Mouse (Mus musculus): ENCODE results near the gene Slc38a1. TPM values are rescaled to one million over a fixed set of nuclear protein-coding genes. Genes with fewer than 3 reads are reported as not detected.

Gene Slc38a1
- polyA plus RNA-seq, 1 experiment from 2014 or later = 150 TPM

DNA sequence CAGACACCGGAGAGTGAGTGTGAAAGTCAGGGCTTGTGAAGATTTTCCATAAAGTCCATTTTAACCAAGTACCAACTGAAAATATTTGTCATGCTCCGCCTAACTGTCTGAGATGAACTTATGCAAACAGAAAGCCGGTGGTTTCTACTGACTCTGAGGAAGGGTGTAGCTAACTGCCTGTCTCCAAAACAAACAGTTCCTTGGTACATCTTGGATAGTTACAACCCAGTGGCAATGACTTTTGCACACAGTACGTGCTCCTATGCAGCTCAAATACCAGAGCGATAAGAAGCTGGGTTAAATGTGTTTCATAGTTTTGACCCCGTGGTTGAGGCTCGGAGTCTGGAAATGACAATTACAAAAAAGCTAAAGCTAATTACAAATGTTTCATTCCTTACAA is 34.0 kb downstream of the Slc38a1 start:
- no peak overlapping the region for H3K27ac ChIP-seq (replicated peaks; ENCODE audit: low read depth, low read length)
- H3K9ac ChIP-seq (replicated peaks; ENCODE audit: low read length) = no peak overlapping the region
- H3K9me3 ChIP-seq (ENCODE audit: control insufficient read depth, low read length) = no peaks in the 10 kb centered on the region
- H3K4me2 ChIP-seq (ENCODE audit: low read length) = no peak overlapping the region
- no peaks in the 10 kb centered on the region for H3K27me3 ChIP-seq (ENCODE audit: control insufficient read depth, insufficient read depth, low read length)
- WGBS = 93% methylated on average over 7 of the region's 7 CpGs
- H3K36me3 ChIP-seq (ENCODE audit: control insufficient read depth, insufficient read depth, low read length) = peaks cover 78% of the 10 kb centered on the region
- H3K4me3 ChIP-seq (replicated peaks; ENCODE audit: low read depth, low read length) = no peak overlapping the region
- DNase-seq = no peak
- no peak for ATAC-seq (ENCODE audit: low FRiP score, low TSS enrichment)
- H3K4me1 ChIP-seq (ENCODE audit: control insufficient read depth, insufficient read depth, low read length) = no peaks in the 10 kb centered on the region

DNA sequence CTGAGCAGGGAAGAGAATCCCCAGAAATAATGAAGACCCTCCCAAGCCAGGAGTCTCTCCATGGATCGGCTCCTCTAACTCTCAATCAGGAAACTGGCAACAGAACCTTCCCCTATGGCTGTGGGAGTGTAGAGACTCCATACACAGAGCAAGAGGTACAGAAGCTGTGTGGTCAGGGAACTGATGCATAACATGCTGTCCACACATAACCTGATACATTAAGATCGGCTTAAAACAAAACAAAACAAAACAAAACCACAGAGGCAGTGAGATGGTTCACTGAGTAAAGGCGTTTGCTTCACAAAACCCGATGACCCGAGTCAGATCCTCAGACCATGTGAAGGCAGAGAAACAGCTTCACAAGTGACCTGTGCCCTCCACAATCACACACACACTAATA is 35.3 kb downstream of the Slc38a1 start:
- Histone ChIP-seq H3K36me3 (ENCODE audit: control insufficient read depth, insufficient read depth, low read length) (peaks cover 70% of the 10 kb centered on the region), H3K4me2 (ENCODE audit: low read length) (no peak overlapping the region), H3K4me1 (ENCODE audit: control insufficient read depth, insufficient read depth, low read length) (no peaks in the 10 kb centered on the region), H3K27ac (replicated peaks; ENCODE audit: low read depth, low read length) (no peak overlapping the region), H3K9ac (replicated peaks; ENCODE audit: low read length) (no peak overlapping the region), H3K9me3 (ENCODE audit: control insufficient read depth, low read length) (no peaks in the 10 kb centered on the region), H3K4me3 (replicated peaks; ENCODE audit: low read depth, low read length) (no peak overlapping the region), H3K27me3 (ENCODE audit: control insufficient read depth, insufficient read depth, low read length) (no peaks in the 10 kb centered on the region)
- no peak for ATAC-seq (ENCODE audit: low FRiP score, low TSS enrichment)
- WGBS = 78% methylated on average over 5 of the region's 5 CpGs
- DNase-seq = no peak

DNA sequence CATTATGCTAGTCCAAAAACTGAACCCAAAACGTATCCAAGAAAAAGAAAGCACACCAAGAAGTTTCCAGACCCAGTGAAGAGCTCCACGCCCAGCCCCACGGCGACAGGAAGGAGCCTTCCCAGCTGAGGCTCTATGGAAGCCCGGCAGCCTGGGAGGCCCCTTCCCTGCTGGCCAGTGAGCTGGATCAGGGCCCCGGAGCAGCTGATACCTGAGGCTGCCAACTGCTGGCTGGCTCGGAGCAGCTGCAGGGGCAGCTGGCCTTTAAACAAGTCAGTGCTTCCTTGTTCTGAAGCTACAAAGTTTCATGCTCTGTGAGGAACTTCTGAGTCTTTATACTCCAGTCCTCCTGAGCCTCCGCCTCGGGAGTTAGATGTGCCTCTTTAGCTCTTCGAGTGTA is 38.4 kb downstream of the Slc38a1 start:
- Histone ChIP-seq H3K4me2 (ENCODE audit: low read length) (no peak overlapping the region), H3K4me1 (ENCODE audit: control insufficient read depth, insufficient read depth, low read length) (peaks cover 3% of the 10 kb centered on the region; the same call in 1 of the 2 replicates), H3K27me3 (ENCODE audit: control insufficient read depth, insufficient read depth, low read length) (no peaks in the 10 kb centered on the region), H3K9me3 (ENCODE audit: control insufficient read depth, low read length) (no peaks in the 10 kb centered on the region), H3K9ac (replicated peaks; ENCODE audit: low read length) (no peak overlapping the region), H3K27ac (replicated peaks; ENCODE audit: low read depth, low read length) (no peak overlapping the region), H3K36me3 (ENCODE audit: control insufficient read depth, insufficient read depth, low read length) (peaks cover 53% of the 10 kb centered on the region), H3K4me3 (replicated peaks; ENCODE audit: low read depth, low read length) (no peak overlapping the region)
- ATAC-seq (ENCODE audit: low FRiP score, low TSS enrichment) (no peak), DNase-seq (peak; percentile 49)
- 60% methylated on average over 10 of the region's 10 CpGs for WGBS

GRCm38 (mm10) chr15:96602043-96602442 is 40.7 kb downstream of the Slc38a1 start:
- peaks cover 13% of the 10 kb centered on the region; the same call in 1 of the 2 replicates for H3K4me1 ChIP-seq (ENCODE audit: control insufficient read depth, insufficient read depth, low read length)
- no peak overlapping the region for H3K4me3 ChIP-seq (replicated peaks; ENCODE audit: low read depth, low read length)
- H3K4me2 ChIP-seq (ENCODE audit: low read length) = no peak overlapping the region
- H3K27ac ChIP-seq (replicated peaks; ENCODE audit: low read depth, low read length) = no peak overlapping the region
- no peaks in the 10 kb centered on the region for H3K9me3 ChIP-seq (ENCODE audit: control insufficient read depth, low read length)
- H3K36me3 ChIP-seq (ENCODE audit: control insufficient read depth, insufficient read depth, low read length) = peaks cover 35% of the 10 kb centered on the region
- no peak for ATAC-seq (ENCODE audit: low FRiP score, low TSS enrichment)
- peak; percentile 29 for DNase-seq
- 72% methylated on average over 16 of the region's 16 CpGs for WGBS
- no peaks in the 10 kb centered on the region for H3K27me3 ChIP-seq (ENCODE audit: control insufficient read depth, insufficient read depth, low read length)
- H3K9ac ChIP-seq (replicated peaks; ENCODE audit: low read length) = no peak overlapping the region

GRCm38 (mm10) chr15:96599852-96600781 is 42.6 kb downstream of the Slc38a1 start:
- DNase-seq (peak; percentile 61), ATAC-seq (ENCODE audit: low FRiP score, low TSS enrichment) (no peak)
- 75% methylated on average over 21 of the region's 21 CpGs for WGBS
- Histone ChIP-seq H3K9me3 (ENCODE audit: control insufficient read depth, low read length) (no peaks in the 10 kb centered on the region), H3K27me3 (ENCODE audit: control insufficient read depth, insufficient read depth, low read length) (no peaks in the 10 kb centered on the region), H3K9ac (replicated peaks; ENCODE audit: low read length) (no peak overlapping the region), H3K4me3 (replicated peaks; ENCODE audit: low read depth, low read length) (no peak overlapping the region), H3K36me3 (ENCODE audit: control insufficient read depth, insufficient read depth, low read length) (peaks cover 26% of the 10 kb centered on the region), H3K27ac (replicated peaks; ENCODE audit: low read depth, low read length) (no peak overlapping the region), H3K4me1 (ENCODE audit: control insufficient read depth, insufficient read depth, low read length) (peaks cover 13% of the 10 kb centered on the region; the same call in 1 of the 2 replicates), H3K4me2 (ENCODE audit: low read length) (no peak overlapping the region)

DNA sequence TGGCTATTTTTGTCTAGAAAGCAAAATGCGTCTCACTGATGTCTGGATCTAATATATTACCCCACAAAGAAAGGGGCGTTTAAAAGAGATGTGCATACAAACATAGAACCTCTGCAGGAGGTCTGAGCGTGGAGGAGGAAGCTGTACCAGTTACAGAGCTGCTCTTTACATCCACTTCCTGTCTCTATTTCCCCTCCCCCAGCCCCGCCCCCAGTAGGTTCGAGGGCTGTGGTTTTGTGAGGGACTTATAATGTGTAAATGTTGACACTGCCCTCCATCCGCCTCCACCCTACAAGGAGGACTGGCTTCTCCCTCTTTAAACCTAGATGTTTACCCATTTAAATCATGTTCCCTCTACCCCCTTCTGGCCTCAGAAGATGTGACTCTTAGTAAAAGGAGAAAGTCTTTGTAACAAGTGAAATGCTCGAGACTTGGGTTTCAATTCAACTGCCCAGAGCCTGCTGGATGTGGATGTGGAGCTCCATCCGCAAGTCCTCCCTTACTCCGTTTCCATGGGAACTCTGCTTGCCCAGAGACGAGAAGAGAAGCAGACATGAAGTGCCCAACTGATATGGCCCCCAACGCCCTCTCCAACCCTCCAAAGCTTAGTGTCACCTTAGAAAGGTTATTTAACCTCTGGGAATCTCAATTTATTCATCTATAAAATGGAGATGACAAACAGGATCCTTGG is 43.7 kb downstream of the Slc38a1 start:
- Histone ChIP-seq H3K36me3 (ENCODE audit: control insufficient read depth, insufficient read depth, low read length) (peaks cover 27% of the 10 kb centered on the region), H3K27ac (replicated peaks; ENCODE audit: low read depth, low read length) (no peak overlapping the region), H3K27me3 (ENCODE audit: control insufficient read depth, insufficient read depth, low read length) (no peaks in the 10 kb centered on the region), H3K9ac (replicated peaks; ENCODE audit: low read length) (no peak overlapping the region), H3K4me2 (ENCODE audit: low read length) (no peak overlapping the region), H3K9me3 (ENCODE audit: control insufficient read depth, low read length) (no peaks in the 10 kb centered on the region), H3K4me1 (ENCODE audit: control insufficient read depth, insufficient read depth, low read length) (peaks cover 13% of the 10 kb centered on the region; the same call in 1 of the 2 replicates), H3K4me3 (replicated peaks; ENCODE audit: low read depth, low read length) (no peak overlapping the region)
- 71% methylated on average over 11 of the region's 11 CpGs for WGBS
- no peak for ATAC-seq (ENCODE audit: low FRiP score, low TSS enrichment)
- no peak for DNase-seq

DNA sequence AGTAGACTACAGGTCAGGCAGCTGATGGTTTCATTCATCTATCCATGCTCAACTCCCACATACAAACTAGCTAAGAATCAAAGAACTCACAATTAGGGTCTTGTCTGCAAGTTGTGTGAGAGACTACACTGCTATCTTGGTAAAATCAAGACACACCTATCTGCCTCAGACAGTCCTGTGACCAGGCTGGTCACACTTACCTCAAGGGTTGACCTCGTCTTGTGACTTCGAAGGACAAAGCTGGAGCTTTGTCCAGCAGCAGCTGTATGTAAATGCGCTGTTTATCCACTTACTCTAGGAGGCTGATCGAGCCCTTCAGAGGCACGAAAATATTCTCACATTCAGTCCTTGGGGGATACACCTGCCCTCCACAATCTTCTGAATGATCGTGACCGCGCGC is 45.6 kb downstream of the Slc38a1 start:
- no peak overlapping the region for H3K4me2 ChIP-seq (ENCODE audit: low read length)

GRCm38 (mm10) chr15:96594316-96594715 is 48.4 kb downstream of the Slc38a1 start:
- H3K27ac ChIP-seq (replicated peaks; ENCODE audit: low read depth, low read length) = no peak overlapping the region
- no peak for DNase-seq
- H3K36me3 ChIP-seq (ENCODE audit: control insufficient read depth, insufficient read depth, low read length) = peaks cover 37% of the 10 kb centered on the region
- H3K27me3 ChIP-seq (ENCODE audit: control insufficient read depth, insufficient read depth, low read length) = no peaks in the 10 kb centered on the region
- peaks cover 14% of the 10 kb centered on the region for H3K4me1 ChIP-seq (ENCODE audit: control insufficient read depth, insufficient read depth, low read length)
- H3K4me3 ChIP-seq (replicated peaks; ENCODE audit: low read depth, low read length) = no peak overlapping the region
- no peak for ATAC-seq (ENCODE audit: low FRiP score, low TSS enrichment)
- WGBS = 95% methylated on average over 7 of the region's 7 CpGs
- no peak overlapping the region for H3K4me2 ChIP-seq (ENCODE audit: low read length)
- no peak overlapping the region for H3K9ac ChIP-seq (replicated peaks; ENCODE audit: low read length)
- no peaks in the 10 kb centered on the region for H3K9me3 ChIP-seq (ENCODE audit: control insufficient read depth, low read length)

More for the DNA sequence above, 45.6 kb downstream of the Slc38a1 start:
- Histone ChIP-seq H3K27me3 (ENCODE audit: control insufficient read depth, insufficient read depth, low read length) (no peaks in the 10 kb centered on the region), H3K27ac (replicated peaks; ENCODE audit: low read depth, low read length) (no peak overlapping the region), H3K4me3 (replicated peaks; ENCODE audit: low read depth, low read length) (no peak overlapping the region), H3K9me3 (ENCODE audit: control insufficient read depth, low read length) (no peaks in the 10 kb centered on the region), H3K36me3 (ENCODE audit: control insufficient read depth, insufficient read depth, low read length) (peaks cover 25% of the 10 kb centered on the region), H3K4me1 (ENCODE audit: control insufficient read depth, insufficient read depth, low read length) (peaks cover 16% of the 10 kb centered on the region), H3K9ac (replicated peaks; ENCODE audit: low read length) (no peak overlapping the region)
- ATAC-seq (ENCODE audit: low FRiP score, low TSS enrichment) (no peak), DNase-seq (no peak)
- WGBS = 79% methylated on average over 9 of the region's 9 CpGs

Data from midbrain, embryonic 14.5 days (tissue).